Mouse (Mus musculus): Measurements from ENCODE around the gene Prkg2.

Gene Prkg2

DNA sequence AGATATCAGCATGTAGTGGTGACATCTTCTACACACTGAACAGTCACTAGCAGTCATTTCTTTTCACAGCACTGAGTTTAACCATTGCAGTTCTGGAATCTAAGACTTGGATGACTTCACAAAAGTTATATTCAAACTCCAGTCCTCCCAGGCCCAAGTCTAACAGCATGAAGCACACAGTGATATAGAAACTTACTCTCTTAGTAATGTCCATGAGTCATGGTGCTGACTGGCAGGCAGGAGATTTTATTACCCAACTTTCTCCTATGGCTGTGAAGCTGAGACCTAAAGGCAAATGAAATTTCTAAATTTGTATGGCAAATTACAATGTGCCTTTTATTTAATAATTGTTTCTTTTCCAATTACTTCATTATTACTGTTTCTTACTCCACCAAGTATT, 139.2 kb downstream of the Prkg2 start:
- no peak for DNase-seq

GRCm38 (mm10) chr5:98894281-98894680, 142.9 kb downstream of the Prkg2 start:
- no peak for DNase-seq

DNA sequence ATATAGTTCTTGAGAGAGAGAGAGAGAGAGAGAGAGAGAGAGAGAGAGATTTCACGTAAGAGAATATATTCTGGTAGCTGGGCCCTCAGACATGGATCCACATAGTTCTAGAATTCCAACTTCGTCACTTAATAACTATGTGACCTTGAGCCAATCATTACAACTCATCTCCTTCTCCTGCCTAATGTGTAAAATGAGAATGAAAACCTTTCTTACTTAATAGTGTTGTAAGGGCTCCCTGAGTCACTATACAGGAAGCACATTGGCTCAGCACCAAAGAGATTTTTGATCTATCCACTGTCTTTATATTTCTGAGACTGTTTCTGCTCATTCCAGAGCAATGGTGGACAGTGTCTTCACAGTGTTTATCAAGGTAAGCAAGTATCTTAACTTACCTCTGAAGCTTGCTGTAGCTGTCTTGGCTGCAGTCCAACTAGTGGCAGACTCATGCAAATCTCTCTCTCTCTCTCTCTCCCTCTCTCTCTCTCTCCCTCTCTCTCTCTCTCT, 146.6 kb downstream of the Prkg2 start:
- no peak for DNase-seq

- DNase-seq: peak; percentile 18 to 49
Measured at GRCm38 (mm10) chr5:98882096-98882495, 155.1 kb downstream of the Prkg2 start.
